Mouse (Mus musculus): ENCODE results near the gene Tnfrsf1a.
"Not testable (repeated sequence)": the region's sequence is repeated elsewhere in the genome, so short reads cannot be mapped to it uniquely, and the experiment has no call there.

Gene Tnfrsf1a
- long read RNA-seq, experiment 1, transcript Tnfrsf1a-201 (10 exons, 2,156 nt), result major isoform, 84 of 107 reads
- long read RNA-seq, experiment 1, partial matches to known transcripts, result 9 of 107 reads
- long read RNA-seq, experiment 1, other reads (novel, unspliced or antisense), result 13 of 107 reads
- long read RNA-seq, experiment 2, transcript Tnfrsf1a-201 (10 exons, 2,156 nt), result major isoform, 95 of 109 reads
- long read RNA-seq, experiment 2, partial matches to known transcripts, result 11 of 109 reads
- long read RNA-seq, experiment 2, other reads (novel, unspliced or antisense), result 2 of 109 reads

GRCm38 (mm10) chr6:125348721-125349574, at the start of gene Tnfrsf1a:
Tnfrsf1a (plus strand) TSS chr6:125349362.
- intact Hi-C loops (cut with DNase I), result no loop called here

DNA sequence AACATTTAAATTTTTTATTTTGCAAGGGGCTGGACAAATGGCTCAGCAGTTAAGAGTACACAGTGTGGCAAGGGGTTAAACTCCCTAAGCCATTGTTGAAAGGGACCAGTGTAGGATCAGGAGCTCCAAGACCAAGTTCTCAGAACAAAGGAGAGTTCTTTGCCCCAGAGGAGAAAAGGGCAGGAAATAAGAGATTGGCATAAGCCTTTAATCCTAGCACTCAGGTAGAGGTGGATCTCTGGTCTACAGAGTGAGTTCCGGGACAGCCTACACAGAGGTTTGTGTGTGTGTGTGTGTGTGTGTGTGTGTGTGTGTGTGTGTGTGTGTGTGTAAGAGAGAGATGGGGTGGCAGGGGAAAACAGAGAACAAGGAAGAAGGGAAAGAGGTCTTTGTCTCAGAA, 48.2 kb upstream of the Tnfrsf1a start:
- intact Hi-C loops (cut with DNase I), result no loop called here

DNA sequence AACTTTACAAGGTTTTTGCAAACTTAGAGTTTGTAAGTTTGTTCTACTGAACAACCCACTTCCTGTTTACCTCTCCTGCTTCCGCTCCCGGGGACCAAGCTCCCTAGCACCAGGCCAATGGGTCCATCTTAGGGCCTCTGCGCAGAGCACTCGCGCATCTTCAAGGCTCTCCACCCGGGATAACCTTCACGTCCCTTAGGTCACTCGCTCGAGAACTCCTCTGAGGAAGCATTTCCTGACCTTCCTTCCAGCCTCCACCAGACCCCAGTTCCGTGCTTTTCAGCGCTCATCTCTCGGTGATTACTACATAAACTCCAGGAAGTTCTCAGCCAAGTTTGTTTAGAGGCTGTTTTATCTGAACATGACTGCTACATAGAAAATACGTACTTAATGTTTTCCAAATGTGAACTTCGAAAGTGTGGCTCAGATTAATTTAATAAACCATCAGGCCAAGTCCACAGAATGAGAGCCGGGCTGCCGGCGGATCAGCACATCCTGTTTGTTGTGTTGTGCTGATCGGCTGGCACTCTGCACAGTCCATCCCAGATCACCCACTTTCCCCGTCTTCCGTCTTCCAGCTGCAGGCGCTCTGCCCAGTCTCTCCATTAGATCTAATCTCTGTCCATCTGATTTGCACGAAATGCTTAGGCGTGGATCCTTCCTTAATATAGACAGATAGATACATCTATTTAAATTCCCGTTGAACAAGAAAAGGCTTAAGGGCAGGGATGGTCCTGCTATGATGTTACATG, 46.8 kb upstream of the Tnfrsf1a start:
- intact Hi-C loops (cut with DNase I), result no loop called here

DNA sequence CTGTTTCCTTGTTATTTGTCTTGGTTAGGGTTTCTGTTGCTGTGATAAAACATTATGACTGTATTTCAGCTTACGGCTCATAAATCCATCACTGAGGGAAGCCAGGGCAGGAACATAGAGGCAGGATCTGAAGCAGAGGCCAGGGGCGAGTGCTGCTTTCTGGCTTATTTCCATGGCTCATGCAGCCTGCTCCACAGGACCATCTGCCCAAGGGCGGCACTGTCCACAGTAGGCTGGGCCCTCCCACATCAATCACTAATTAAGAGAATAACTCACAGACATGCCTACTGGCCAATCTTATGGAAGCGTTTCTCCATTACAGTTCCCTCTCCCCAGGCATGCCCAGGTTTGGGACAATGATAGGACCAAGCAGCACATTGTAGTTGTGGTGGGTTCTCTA, 45.9 kb upstream of the Tnfrsf1a start:
- intact Hi-C loops (cut with DNase I), result no loop called here

DNA sequence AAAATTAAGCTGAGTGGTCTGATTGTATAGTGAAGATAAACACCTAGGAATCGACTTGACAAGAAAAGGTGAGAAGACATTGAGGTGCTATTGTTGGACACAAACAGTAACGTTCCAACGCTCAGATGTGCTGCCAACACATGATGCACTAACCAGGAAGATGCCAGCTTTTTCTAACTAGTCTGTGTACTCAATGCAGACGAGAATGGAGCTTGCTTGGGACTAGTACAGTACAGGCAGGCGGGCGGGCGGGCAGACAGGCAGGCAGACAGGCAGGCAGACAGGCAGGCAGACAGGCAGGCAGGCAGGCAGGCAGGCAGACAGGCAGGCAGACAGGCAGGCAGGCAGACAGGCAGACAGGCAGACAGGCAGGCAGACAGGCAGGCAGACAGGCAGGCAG, 44.8 kb upstream of the Tnfrsf1a start:
- intact Hi-C loops (cut with DNase I), result not testable (repeated sequence)

GRCm38 (mm10) chr6:125305465-125305864, 43.7 kb upstream of the Tnfrsf1a start:
- intact Hi-C loops (cut with DNase I), result no loop called here

GRCm38 (mm10) chr6:125307091-125307490, 42.1 kb upstream of the Tnfrsf1a start:
- intact Hi-C loops (cut with DNase I), result no loop called here

DNA sequence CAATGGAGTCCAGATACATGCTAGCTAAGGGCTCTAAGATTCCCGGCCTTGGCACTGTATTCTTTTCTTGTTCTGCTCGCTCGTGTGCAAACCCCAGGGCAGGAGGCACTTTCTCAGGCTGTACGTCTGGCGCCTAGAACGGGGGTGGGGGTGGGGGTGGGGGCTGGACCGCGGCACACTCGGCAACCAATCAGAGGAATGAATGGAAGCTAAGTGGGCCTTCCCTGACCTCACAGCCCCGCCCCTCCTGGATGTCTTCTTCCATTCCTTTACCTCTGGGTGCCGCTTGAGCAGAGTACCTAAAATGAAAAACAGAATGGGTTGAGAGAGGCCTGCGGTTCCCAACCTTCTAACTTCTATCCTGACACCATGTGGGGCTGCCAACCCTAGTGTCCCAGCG, 40.2 kb upstream of the Tnfrsf1a start:
- intact Hi-C loops (cut with DNase I), result no loop called here

DNA sequence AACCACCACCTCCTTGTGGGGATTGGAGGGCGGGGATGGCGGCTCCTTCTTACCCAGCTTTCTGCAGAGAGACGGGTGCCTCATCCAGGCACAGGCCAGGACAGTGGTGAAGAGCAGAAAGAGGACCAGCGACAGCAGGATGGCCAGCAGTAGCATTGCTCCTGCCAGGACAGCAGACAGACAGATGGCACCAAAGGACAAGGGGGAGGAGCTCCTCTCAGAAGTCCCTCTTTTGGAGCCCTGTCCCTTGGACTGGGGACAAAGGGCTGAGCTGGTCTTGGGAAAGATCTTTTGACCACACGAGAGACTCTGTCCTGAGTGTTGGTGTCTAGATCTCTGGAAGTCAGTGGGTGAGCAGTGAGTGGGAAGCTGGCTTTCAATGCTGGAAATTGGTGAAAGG, 39.8 kb upstream of the Tnfrsf1a start:
- intact Hi-C loops (cut with DNase I), result no loop called here

DNA sequence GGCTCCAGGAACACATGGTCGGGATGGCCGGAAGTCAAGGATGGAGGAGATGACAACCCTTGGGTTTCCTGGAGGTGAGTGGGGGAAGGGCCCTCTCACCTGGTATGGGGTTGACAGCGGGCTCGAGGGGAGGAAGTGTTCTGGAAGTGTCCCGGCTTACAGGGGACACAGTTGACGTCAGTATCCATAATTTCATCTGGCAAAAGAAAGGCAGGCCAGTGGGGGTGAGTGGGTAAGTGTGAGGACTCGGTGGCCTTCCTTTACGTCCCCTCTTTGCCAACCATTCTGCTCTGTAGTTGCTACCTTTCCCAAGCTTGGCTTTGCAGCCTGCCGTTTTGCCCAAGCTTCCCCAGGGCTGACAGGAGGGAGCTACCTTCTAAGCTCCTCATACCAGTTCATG, 37.0 kb upstream of the Tnfrsf1a start:
- intact Hi-C loops (cut with DNase I), result loop anchor here (5.0 kb wide), 1 partner anchor 40 kb away; no protein-coding TSS in a partner anchor

DNA sequence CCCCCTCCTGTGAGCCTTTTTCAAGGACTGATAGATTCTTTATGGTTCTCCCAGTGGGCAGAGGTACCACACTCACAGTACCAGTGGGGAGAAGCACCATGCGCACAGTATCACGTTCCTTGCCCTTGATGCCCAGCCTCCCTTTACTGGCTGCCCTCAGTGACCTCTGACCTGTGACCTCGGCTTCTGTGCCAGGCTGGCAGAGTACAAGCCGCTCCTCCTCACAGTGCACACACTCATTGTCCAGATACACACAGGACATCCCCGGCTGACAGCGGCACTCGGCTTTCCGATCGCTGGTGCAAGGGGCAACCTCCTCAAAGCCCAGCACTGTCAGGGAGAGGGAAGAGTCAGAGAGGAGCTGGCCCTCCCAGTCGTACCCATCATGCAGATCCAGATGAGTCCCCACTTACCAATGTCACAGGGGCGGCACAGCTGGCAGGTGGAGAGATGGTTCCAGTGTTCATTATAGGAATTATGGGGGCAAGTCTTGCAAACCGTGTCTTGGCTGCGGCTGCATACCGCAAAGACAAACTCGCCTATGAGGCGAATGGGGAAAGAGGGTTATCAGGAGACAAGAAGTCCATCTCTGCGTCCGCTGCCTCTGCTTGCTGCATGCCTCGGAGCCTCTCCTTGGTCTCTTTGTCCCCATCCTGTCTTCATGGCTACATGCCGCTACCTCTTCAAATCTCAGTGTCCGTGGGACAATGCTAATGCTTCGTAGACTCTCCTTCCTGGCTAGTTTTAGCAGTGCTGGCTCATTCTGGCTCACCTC, 36.4 kb upstream of the Tnfrsf1a start:
- intact Hi-C loops (cut with DNase I), result loop anchor here (5.0 kb wide), 1 partner anchor 40 kb away; no protein-coding TSS in a partner anchor

GRCm38 (mm10) chr6:125313546-125314230, 35.5 kb upstream of the Tnfrsf1a start, which contains the start of gene Ltbr:
Ltbr (minus strand) TSS chr6:125313885.
- intact Hi-C loops (cut with DNase I), result loop anchor here (5.0 kb wide), 1 partner anchor 39 kb away; no protein-coding TSS in a partner anchor

- intact Hi-C loops (cut with DNase I), result loop anchor here (5.0 kb wide), 1 partner anchor 38 kb away; no protein-coding TSS in a partner anchor
Observed at GRCm38 (mm10) chr6:125314231-125314563, 35.0 kb upstream of the Tnfrsf1a start.

DNA sequence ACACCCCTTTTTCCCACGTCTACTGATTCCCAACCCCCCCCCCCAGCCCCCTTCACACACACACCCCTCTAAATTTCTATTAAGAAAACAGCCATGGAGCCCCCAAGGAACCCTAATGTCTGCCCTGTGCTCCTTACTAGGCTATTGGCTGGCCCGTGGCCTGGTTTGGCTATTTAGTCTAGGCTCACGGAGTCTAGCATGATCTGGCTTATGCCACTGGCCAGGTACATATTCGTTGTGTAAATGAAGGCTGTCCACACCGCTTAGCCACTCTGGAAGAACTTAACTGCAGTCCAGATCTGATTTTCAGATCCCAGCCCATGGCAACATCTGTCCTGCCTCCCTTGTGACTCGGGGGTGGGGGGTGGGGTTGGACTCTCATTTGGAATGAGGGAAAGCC, 34.4 kb upstream of the Tnfrsf1a start:
- intact Hi-C loops (cut with DNase I), result loop anchor here (5.0 kb wide), 1 partner anchor 38 kb away; no protein-coding TSS in a partner anchor

GRCm38 (mm10) chr6:125317077-125317476, 32.1 kb upstream of the Tnfrsf1a start:
- intact Hi-C loops (cut with DNase I), result no loop called here

DNA sequence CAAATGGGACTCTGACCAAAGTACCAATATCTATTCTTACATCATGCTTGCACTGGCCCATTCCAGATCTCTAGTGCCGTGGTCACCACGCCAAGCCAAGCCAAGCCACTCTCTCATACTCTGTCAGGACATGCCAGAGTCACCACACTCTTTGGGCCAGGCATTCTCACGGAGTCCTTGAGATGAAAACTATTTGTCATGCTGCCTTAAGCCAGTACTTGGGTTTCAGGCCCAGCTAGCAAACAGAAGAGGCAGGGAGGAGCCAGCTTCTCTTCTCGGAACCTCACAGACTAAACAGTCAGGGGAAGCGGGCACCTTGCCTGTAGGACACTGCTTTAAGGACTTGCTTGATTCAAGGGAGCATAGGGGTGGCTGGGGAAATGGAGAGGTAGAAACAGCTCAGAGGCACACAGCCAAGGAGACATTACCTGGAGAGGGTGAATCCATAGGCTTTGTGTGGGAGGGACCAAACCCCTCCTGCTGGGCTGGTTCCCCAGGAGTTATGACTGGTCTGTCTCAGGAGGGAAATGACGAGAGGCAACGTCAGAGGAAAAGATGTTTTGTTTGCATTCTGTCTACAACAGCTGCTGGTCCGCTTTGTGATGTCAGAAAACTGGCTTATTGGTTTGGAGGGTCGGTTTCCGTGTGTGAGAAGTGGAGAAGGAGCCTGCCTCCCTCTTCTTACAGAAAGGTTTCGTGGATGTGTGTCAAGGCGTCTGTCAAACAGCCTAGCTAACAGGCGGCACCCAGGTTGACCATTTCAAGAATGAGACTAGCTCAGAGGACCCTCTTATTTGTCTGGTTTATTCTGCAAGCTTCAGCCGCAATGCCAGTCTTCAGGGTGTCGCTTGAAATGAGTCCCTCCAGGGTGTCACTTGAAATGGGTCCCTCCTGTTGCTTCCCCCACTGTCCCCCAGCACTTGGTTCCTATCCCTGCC, 29.9 kb upstream of the Tnfrsf1a start:
- intact Hi-C loops (cut with DNase I), result no loop called here

DNA sequence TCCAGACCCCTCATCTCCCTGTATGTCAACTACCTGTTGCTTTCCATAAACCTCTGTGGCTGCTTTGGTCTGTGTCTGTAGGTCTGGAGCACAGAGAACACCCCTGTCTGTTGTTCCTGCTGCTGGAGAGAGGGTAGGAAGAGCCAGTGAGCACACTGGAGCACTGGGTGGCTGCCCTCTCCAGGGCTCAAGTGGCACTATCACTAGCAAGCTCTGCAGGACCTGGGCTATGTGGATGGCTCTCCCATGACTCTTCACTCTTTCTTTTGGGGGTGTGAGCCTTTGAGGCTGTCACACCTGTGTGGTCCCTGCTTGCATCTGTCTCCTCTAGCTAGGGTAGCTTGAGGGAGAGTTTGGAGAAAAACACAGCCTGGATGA, 29.3 kb upstream of the Tnfrsf1a start:
- intact Hi-C loops (cut with DNase I), result no loop called here

DNA sequence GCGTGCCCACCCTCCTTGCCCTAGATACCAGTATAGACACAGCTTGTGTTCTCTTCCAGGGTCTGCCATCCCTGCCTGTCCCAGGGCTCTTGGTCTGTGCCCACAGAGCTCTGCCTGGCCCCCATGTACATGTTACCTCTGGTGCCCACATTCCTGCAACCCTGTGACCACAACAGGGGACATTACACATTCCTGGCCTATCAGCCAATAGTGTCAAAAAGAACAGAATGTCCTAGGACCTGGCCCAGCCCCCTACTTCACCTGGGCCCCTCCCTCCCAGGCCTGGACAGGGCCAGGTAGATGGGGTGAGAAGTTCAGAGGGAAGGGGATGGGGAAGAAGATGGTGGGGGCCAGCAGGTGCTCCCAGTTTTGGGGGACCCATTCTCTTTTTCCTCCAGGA, 28.8 kb upstream of the Tnfrsf1a start, which contains the start of gene Scnn1a:
TSS of gene Scnn1a (plus strand) at position 337 of the 400 bp plus-strand sequence.
- intact Hi-C loops (cut with DNase I), result no loop called here
